Mouse (Mus musculus): Measurements from ENCODE around the gene Fhit. TPM values are rescaled to one million over a fixed set of nuclear protein-coding genes. Genes with fewer than 3 reads are reported as not detected.

Fhit gene
- polyA plus RNA-seq, 1 experiment = 0.25 TPM

- no peaks in the 10 kb centered on the region for H3K9me3 ChIP-seq
- no peak for TF ChIP-seq GATA1 (IDR thresholded peaks at IDR 0.05; ENCODE audit: borderline replicate concordance, low read length)
- no peaks in the 10 kb centered on the region for H3K36me3 ChIP-seq (replicated peaks; ENCODE audit: low read length)
- no peaks in the 10 kb centered on the region for H3K4me1 ChIP-seq
- H3K4me3 ChIP-seq (replicated peaks) = no peak overlapping the region
- no peaks in the 10 kb centered on the region for H3K27me3 ChIP-seq (replicated peaks)
Measured at GRCm38 (mm10) chr14:10286027-10286426, 875.8 kb downstream of the Fhit start.

- Histone ChIP-seq H3K4me1 (no peaks in the 10 kb centered on the region), H3K27me3 (replicated peaks) (no peaks in the 10 kb centered on the region), H3K36me3 (replicated peaks; ENCODE audit: low read length) (no peaks in the 10 kb centered on the region), H3K9me3 (no peaks in the 10 kb centered on the region), H3K4me3 (replicated peaks) (no peak overlapping the region)
- no peak for TF ChIP-seq GATA1 (IDR thresholded peaks at IDR 0.05; ENCODE audit: borderline replicate concordance, low read length)
- TF ChIP-seq FLI1 (IDR thresholded peaks at IDR 0.05; ENCODE audit: low read length) = no peak
Measured at GRCm38 (mm10) chr14:10228708-10229107, 933.1 kb downstream of the Fhit start.

- no peak overlapping the region for H3K4me3 ChIP-seq (replicated peaks)
- H3K36me3 ChIP-seq (replicated peaks; ENCODE audit: low read length) = no peaks in the 10 kb centered on the region
- H3K27me3 ChIP-seq (replicated peaks) = no peaks in the 10 kb centered on the region
- H3K9me3 ChIP-seq = no peaks in the 10 kb centered on the region
- TF ChIP-seq FLI1 (IDR thresholded peaks at IDR 0.05; ENCODE audit: low read length) (no peak), GATA1 (IDR thresholded peaks at IDR 0.05; ENCODE audit: borderline replicate concordance, low read length) (no peak)
- H3K4me1 ChIP-seq = no peaks in the 10 kb centered on the region
Measured at GRCm38 (mm10) chr14:10221847-10222246, 940.0 kb downstream of the Fhit start.

DNA sequence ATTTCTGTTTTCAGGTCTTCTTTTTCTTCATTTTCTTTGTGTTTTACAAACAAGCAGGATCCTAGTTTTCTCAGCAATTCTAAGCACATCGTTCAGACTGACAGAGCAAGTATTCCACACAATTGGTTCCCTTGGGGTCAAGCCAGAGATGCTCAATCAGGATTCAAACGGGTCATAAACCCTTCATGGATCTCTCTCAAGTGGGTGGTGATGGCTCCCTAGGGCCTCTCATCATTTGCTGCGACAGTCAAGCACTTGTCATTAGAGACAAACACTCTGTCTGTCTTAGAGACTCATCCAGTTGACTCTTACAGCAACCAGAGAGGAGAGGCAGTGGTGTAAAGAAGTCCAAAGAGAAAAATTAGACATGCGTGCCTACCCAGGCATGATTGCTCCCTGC is 948.6 kb downstream of the Fhit start:
- no peak for TF ChIP-seq FLI1 (IDR thresholded peaks at IDR 0.05; ENCODE audit: low read length)
- no peak for TF ChIP-seq GATA1 (IDR thresholded peaks at IDR 0.05; ENCODE audit: borderline replicate concordance, low read length)
- Histone ChIP-seq H3K4me3 (replicated peaks) (no peak overlapping the region), H3K27me3 (replicated peaks) (no peaks in the 10 kb centered on the region), H3K9me3 (no peaks in the 10 kb centered on the region), H3K4me1 (no peaks in the 10 kb centered on the region), H3K36me3 (replicated peaks; ENCODE audit: low read length) (no peaks in the 10 kb centered on the region)

- H3K4me1 ChIP-seq = no peaks in the 10 kb centered on the region
- no peaks in the 10 kb centered on the region for H3K9me3 ChIP-seq
- TF ChIP-seq GATA1 (IDR thresholded peaks at IDR 0.05; ENCODE audit: borderline replicate concordance, low read length) (no peak), FLI1 (IDR thresholded peaks at IDR 0.05; ENCODE audit: low read length) (no peak)
- H3K36me3 ChIP-seq (replicated peaks; ENCODE audit: low read length) = no peaks in the 10 kb centered on the region
- no peaks in the 10 kb centered on the region for H3K27me3 ChIP-seq (replicated peaks)
- no peak overlapping the region for H3K4me3 ChIP-seq (replicated peaks)
Measured at GRCm38 (mm10) chr14:10211184-10211583, 950.7 kb downstream of the Fhit start.

- Histone ChIP-seq H3K4me1 (no peaks in the 10 kb centered on the region), H3K27me3 (replicated peaks) (no peaks in the 10 kb centered on the region), H3K4me3 (replicated peaks) (no peak overlapping the region), H3K36me3 (replicated peaks; ENCODE audit: low read length) (no peaks in the 10 kb centered on the region), H3K9me3 (no peaks in the 10 kb centered on the region)
- TF ChIP-seq GATA1 (IDR thresholded peaks at IDR 0.05; ENCODE audit: borderline replicate concordance, low read length) = no peak
- TF ChIP-seq FLI1 (IDR thresholded peaks at IDR 0.05; ENCODE audit: low read length) = no peak
Measured at GRCm38 (mm10) chr14:10209007-10209406, 952.8 kb downstream of the Fhit start.

DNA sequence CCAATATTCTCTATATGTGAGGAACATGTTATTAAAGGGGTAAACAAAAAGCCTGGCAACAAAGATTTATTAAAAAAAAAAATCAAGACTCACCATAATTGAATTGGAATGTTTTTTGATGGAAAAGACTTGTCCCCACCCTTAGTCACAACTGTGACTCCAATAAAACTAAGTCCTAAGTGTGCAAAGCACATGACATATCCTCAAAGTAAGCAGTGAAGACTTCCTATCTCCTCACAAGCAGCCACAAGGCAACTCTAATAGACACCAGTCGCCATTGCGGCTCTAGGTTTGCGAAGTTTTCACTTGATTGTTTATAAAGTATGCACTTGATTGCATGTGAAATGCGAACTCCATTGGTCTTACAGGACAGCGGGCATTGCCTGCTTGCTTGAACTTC is 956.1 kb downstream of the Fhit start:
- TF ChIP-seq GATA1 (IDR thresholded peaks at IDR 0.05; ENCODE audit: borderline replicate concordance, low read length) (no peak), FLI1 (IDR thresholded peaks at IDR 0.05; ENCODE audit: low read length) (no peak)
- no peaks in the 10 kb centered on the region for H3K4me1 ChIP-seq
- no peaks in the 10 kb centered on the region for H3K9me3 ChIP-seq
- H3K27me3 ChIP-seq (replicated peaks) = no peaks in the 10 kb centered on the region
- H3K4me3 ChIP-seq (replicated peaks) = no peak overlapping the region
- H3K36me3 ChIP-seq (replicated peaks; ENCODE audit: low read length) = no peaks in the 10 kb centered on the region

DNA sequence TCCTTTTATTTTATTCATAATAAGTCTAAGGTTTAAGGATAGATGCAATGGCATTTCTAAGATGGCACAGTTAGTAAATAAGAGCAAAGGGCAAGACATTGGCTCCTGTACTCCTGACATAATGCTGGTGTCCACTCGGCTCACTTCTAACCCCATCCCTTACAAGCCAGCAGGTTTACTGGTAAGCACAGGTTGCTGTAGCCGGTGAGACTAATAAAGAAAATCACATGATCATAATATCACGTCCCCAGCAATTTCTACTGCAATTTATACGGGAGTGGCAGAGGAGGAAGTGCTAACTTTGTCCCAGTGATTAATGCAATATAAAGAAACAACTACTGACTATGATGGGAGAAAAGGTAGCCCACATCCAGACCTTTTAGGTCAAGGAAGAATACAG is 956.5 kb downstream of the Fhit start:
- no peak for TF ChIP-seq GATA1 (IDR thresholded peaks at IDR 0.05; ENCODE audit: borderline replicate concordance, low read length)
- TF ChIP-seq FLI1 (IDR thresholded peaks at IDR 0.05; ENCODE audit: low read length) = no peak
- Histone ChIP-seq H3K9me3 (no peaks in the 10 kb centered on the region), H3K27me3 (replicated peaks) (no peaks in the 10 kb centered on the region), H3K36me3 (replicated peaks; ENCODE audit: low read length) (no peaks in the 10 kb centered on the region), H3K4me1 (no peaks in the 10 kb centered on the region), H3K4me3 (replicated peaks) (no peak overlapping the region)

GRCm38 (mm10) chr14:10194130-10194529 is 967.7 kb downstream of the Fhit start:
- Histone ChIP-seq H3K36me3 (replicated peaks; ENCODE audit: low read length) (no peaks in the 10 kb centered on the region), H3K4me1 (no peaks in the 10 kb centered on the region), H3K27me3 (replicated peaks) (no peaks in the 10 kb centered on the region), H3K9me3 (no peaks in the 10 kb centered on the region), H3K4me3 (replicated peaks) (no peak overlapping the region)
- TF ChIP-seq GATA1 (IDR thresholded peaks at IDR 0.05; ENCODE audit: borderline replicate concordance, low read length) (no peak), FLI1 (IDR thresholded peaks at IDR 0.05; ENCODE audit: low read length) (no peak)

- Histone ChIP-seq H3K4me1 (no peaks in the 10 kb centered on the region), H3K27me3 (replicated peaks) (no peaks in the 10 kb centered on the region), H3K9me3 (peaks cover 14% of the 10 kb centered on the region; the same call in 1 of the 2 replicates), H3K4me3 (replicated peaks) (no peak overlapping the region), H3K36me3 (replicated peaks; ENCODE audit: low read length) (no peaks in the 10 kb centered on the region)
- no peak for TF ChIP-seq GATA1 (IDR thresholded peaks at IDR 0.05; ENCODE audit: borderline replicate concordance, low read length)
- TF ChIP-seq FLI1 (IDR thresholded peaks at IDR 0.05; ENCODE audit: low read length) = no peak
Measured at GRCm38 (mm10) chr14:10171761-10172160, 990.1 kb downstream of the Fhit start.

All from megakaryocyte, embryonic 14.5 days (primary cell).